Mouse (Mus musculus): ENCODE data around the gene Naf1. TPM values are rescaled to one million over a fixed set of nuclear protein-coding genes. Genes with fewer than 3 reads are reported as not detected.

The Naf1 gene
- polyA plus RNA-seq, 1 experiment from 2014 or later, result 2.0 TPM

- Histone ChIP-seq H3K4me1 (replicated peaks; ENCODE audit: control insufficient read depth, insufficient read depth, low read length) (no peaks in the 10 kb centered on the region), H3K4me3 (replicated peaks; ENCODE audit: low read length) (no peak overlapping the region), H3K27ac (ENCODE audit: low read length) (no peak overlapping the region), H3K27me3 (replicated peaks; ENCODE audit: control insufficient read depth, insufficient read depth, low read length) (no peaks in the 10 kb centered on the region), H3K36me3 (ENCODE audit: control insufficient read depth, insufficient read depth) (no peaks in the 10 kb centered on the region), H3K4me2 (ENCODE audit: low read length) (no peak overlapping the region), H3K9ac (replicated peaks; ENCODE audit: low read depth, low read length) (no peak overlapping the region), H3K9me3 (ENCODE audit: control insufficient read depth, low read length) (no peaks in the 10 kb centered on the region)
- ATAC-seq, result no peak
- WGBS, result 60% methylated on average over 2 of the region's 2 CpGs
Observed at GRCm38 (mm10) chr8:66905000-66905399, 45.0 kb downstream of the Naf1 start.

DNA sequence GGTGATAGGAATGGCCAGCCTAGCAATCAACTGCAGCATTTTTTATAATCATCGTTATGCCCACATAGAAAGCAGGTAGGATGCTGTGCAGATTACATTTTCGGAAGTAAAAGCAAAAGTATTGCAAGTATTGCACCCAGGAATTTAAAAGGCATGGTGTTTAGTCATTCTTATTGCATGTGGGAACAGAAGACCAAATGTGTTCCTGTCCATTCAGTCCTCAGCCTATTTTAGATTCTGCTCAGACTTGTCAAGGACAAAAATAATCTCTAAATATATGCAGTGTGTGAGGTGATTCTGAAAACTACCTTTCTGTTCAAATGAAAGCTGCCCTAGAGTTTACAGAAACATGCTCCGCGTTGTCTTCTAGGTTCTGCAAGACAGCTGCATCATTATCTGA is 45.5 kb downstream of the Naf1 start:
- H3K27ac ChIP-seq (ENCODE audit: low read length), result no peak overlapping the region
- no peak overlapping the region for H3K4me2 ChIP-seq (ENCODE audit: low read length)
- H3K4me1 ChIP-seq (replicated peaks; ENCODE audit: control insufficient read depth, insufficient read depth, low read length), result no peaks in the 10 kb centered on the region
- H3K36me3 ChIP-seq (ENCODE audit: control insufficient read depth, insufficient read depth), result no peaks in the 10 kb centered on the region
- no peak overlapping the region for H3K9ac ChIP-seq (replicated peaks; ENCODE audit: low read depth, low read length)
- no peaks in the 10 kb centered on the region for H3K9me3 ChIP-seq (ENCODE audit: control insufficient read depth, low read length)
- H3K27me3 ChIP-seq (replicated peaks; ENCODE audit: control insufficient read depth, insufficient read depth, low read length), result no peaks in the 10 kb centered on the region
- WGBS, result 91% methylated on average over 4 of the region's 4 CpGs
- H3K4me3 ChIP-seq (replicated peaks; ENCODE audit: low read length), result no peak overlapping the region
- ATAC-seq, result no peak

GRCm38 (mm10) chr8:66906116-66906515 is 46.1 kb downstream of the Naf1 start:
- H3K4me1 ChIP-seq (replicated peaks; ENCODE audit: control insufficient read depth, insufficient read depth, low read length), result 0 out of 2 replicates have a peak, but pooled peaks cover 2% of the 10 kb centered on the region
- no peaks in the 10 kb centered on the region for H3K9me3 ChIP-seq (ENCODE audit: control insufficient read depth, low read length)
- H3K36me3 ChIP-seq (ENCODE audit: control insufficient read depth, insufficient read depth), result no peaks in the 10 kb centered on the region
- peak; percentile 41; the same call in 1 of the 2 replicates for ATAC-seq
- no peak overlapping the region for H3K4me3 ChIP-seq (replicated peaks; ENCODE audit: low read length)
- H3K9ac ChIP-seq (replicated peaks; ENCODE audit: low read depth, low read length), result no peak overlapping the region
- H3K27ac ChIP-seq (ENCODE audit: low read length), result no peak overlapping the region
- no peak overlapping the region for H3K4me2 ChIP-seq (ENCODE audit: low read length)
- no peaks in the 10 kb centered on the region for H3K27me3 ChIP-seq (replicated peaks; ENCODE audit: control insufficient read depth, insufficient read depth, low read length)
- WGBS, result 85% methylated on average over 8 of the region's 8 CpGs

DNA sequence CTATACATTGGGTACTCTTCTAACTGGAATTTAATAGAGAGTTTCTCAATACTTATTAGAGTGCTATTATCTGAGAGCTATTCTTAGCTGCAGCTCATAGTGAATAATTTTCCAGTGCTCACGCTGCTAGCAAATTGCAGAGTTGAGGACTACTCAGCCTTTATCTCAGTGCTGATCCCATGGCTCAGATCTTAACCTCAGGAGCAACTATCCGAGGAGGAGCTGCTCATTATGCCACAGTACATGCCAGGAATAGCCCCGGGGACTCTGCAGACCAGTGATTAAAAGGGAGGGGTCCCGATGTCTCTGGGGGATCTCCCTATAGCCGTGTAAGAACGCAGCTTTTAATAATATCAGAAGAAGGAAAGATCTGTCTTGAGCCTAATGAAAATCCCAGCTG is 50.7 kb downstream of the Naf1 start:
- H3K27me3 ChIP-seq (replicated peaks; ENCODE audit: control insufficient read depth, insufficient read depth, low read length), result no peaks in the 10 kb centered on the region
- H3K9ac ChIP-seq (replicated peaks; ENCODE audit: low read depth, low read length), result no peak overlapping the region
- ATAC-seq, result peak; percentile 83
- no peak overlapping the region for H3K4me3 ChIP-seq (replicated peaks; ENCODE audit: low read length)
- no peak overlapping the region; the same call in 1 of the 2 replicates for H3K4me2 ChIP-seq (ENCODE audit: low read length)
- no peaks in the 10 kb centered on the region for H3K9me3 ChIP-seq (ENCODE audit: control insufficient read depth, low read length)
- no peaks in the 10 kb centered on the region for H3K36me3 ChIP-seq (ENCODE audit: control insufficient read depth, insufficient read depth)
- 0 out of 2 replicates have a peak, but pooled peaks cover 2% of the 10 kb centered on the region for H3K4me1 ChIP-seq (replicated peaks; ENCODE audit: control insufficient read depth, insufficient read depth, low read length)
- peak overlapping the region; percentile 45; the same call in 1 of the 2 replicates for H3K27ac ChIP-seq (ENCODE audit: low read length)
- 6% methylated on average over 6 of the region's 6 CpGs for WGBS

GRCm38 (mm10) chr8:66913616-66914536 is 53.9 kb downstream of the Naf1 start:
- Histone ChIP-seq H3K27ac (ENCODE audit: low read length) (no peak overlapping the region), H3K4me3 (replicated peaks; ENCODE audit: low read length) (no peak overlapping the region), H3K27me3 (replicated peaks; ENCODE audit: control insufficient read depth, insufficient read depth, low read length) (no peaks in the 10 kb centered on the region), H3K9me3 (ENCODE audit: control insufficient read depth, low read length) (no peaks in the 10 kb centered on the region), H3K4me1 (replicated peaks; ENCODE audit: control insufficient read depth, insufficient read depth, low read length) (0 out of 2 replicates have a peak, but pooled peaks cover 2% of the 10 kb centered on the region), H3K36me3 (ENCODE audit: control insufficient read depth, insufficient read depth) (no peaks in the 10 kb centered on the region), H3K9ac (replicated peaks; ENCODE audit: low read depth, low read length) (no peak overlapping the region), H3K4me2 (ENCODE audit: low read length) (no peak overlapping the region)
- 72% methylated on average over 14 of the region's 14 CpGs for WGBS
- ATAC-seq, result no peak

DNA sequence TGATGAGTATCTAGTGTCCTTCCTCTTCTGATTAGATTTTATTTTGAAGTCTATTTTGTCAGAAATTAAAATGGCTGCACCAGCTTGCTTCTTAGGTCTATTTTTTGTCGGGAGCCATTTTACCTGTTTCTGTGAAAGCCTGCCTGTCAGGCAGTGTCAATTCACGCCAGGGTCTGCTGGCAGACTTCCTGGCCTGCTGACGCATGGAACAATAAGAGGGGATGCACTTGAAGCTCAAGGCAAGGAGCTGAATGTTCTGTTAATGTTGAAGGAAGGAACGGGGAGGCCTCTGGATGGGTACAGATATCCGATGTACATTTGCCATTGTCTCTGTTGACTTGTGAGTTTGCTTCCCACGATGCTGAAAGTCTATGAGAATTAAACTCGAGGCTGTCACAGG is 56.0 kb downstream of the Naf1 start:
- H3K36me3 ChIP-seq (ENCODE audit: control insufficient read depth, insufficient read depth), result no peaks in the 10 kb centered on the region
- WGBS, result 50% methylated on average over 7 of the region's 7 CpGs
- no peak for ATAC-seq
- H3K9ac ChIP-seq (replicated peaks; ENCODE audit: low read depth, low read length), result no peak overlapping the region
- H3K4me1 ChIP-seq (replicated peaks; ENCODE audit: control insufficient read depth, insufficient read depth, low read length), result no peaks in the 10 kb centered on the region
- H3K4me2 ChIP-seq (ENCODE audit: low read length), result no peak overlapping the region
- no peaks in the 10 kb centered on the region for H3K9me3 ChIP-seq (ENCODE audit: control insufficient read depth, low read length)
- H3K4me3 ChIP-seq (replicated peaks; ENCODE audit: low read length), result no peak overlapping the region
- no peaks in the 10 kb centered on the region for H3K27me3 ChIP-seq (replicated peaks; ENCODE audit: control insufficient read depth, insufficient read depth, low read length)
- H3K27ac ChIP-seq (ENCODE audit: low read length), result no peak overlapping the region

DNA sequence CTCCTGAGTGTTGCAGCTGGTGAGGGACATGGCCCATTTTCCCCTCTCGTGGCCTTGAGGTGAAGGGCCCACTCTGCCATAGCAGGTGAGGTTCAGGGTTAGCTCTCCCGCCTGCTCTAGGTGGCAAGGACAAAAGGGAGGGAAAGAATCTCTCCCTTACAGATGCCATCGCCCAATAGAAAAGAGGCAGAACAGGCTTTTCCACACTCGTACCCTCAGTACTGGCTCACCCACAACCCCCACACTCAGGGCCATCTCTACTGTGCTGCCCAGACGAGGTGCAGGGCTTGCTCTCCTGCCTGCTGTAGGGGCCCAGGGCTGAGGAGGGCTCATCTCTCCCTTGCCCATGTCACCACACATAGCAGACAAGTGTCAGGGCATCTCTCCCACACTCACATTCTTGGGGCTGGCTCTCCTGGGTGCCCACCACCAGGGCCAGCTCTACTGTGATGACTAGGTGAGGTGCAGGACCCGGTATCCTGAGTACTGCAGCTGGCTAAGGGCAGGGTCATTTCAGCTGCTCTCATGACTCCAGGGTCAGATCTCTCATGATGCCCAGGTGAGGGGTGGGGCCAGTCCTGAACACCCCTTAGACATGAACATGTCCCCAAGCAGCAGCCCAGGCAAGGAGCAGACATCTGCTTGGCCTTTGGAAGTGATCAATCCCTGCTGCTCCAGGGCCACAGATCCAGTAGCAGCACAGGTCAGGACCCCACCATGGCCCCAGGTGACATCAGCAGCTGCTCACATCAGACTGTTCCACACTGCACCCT is 57.9 kb downstream of the Naf1 start:
- Histone ChIP-seq H3K4me3 (replicated peaks; ENCODE audit: low read length) (no peak overlapping the region), H3K36me3 (ENCODE audit: control insufficient read depth, insufficient read depth) (no peaks in the 10 kb centered on the region), H3K9ac (replicated peaks; ENCODE audit: low read depth, low read length) (no peak overlapping the region), H3K27ac (ENCODE audit: low read length) (no peak overlapping the region), H3K4me1 (replicated peaks; ENCODE audit: control insufficient read depth, insufficient read depth, low read length) (no peaks in the 10 kb centered on the region), H3K27me3 (replicated peaks; ENCODE audit: control insufficient read depth, insufficient read depth, low read length) (no peaks in the 10 kb centered on the region), H3K9me3 (ENCODE audit: control insufficient read depth, low read length) (no peaks in the 10 kb centered on the region), H3K4me2 (ENCODE audit: low read length) (no peak overlapping the region)
- no peak for ATAC-seq
- 74% methylated on average over 6 of the region's 6 CpGs for WGBS

DNA sequence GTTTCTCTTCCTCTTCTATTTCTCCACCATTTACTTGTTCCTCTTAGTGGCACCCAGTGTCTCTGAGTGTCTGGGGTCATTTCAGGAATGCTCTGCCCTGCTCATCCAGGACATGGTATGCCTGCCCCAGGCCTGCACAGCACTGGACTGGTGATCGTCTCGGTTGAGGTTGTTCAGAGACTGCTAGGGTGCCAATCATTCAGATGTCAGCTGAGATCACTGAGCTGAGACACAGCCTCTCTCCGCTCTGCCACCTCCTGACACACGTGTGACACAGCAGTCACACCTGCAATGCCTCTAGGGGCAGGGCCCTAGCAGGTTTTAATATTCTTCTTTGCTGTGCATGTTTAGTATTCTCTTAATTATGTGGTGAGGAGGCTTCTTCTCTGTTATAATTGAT is 58.5 kb downstream of the Naf1 start:
- no peak overlapping the region for H3K27ac ChIP-seq (ENCODE audit: low read length)
- H3K27me3 ChIP-seq (replicated peaks; ENCODE audit: control insufficient read depth, insufficient read depth, low read length), result no peaks in the 10 kb centered on the region
- H3K4me2 ChIP-seq (ENCODE audit: low read length), result no peak overlapping the region
- no peaks in the 10 kb centered on the region for H3K4me1 ChIP-seq (replicated peaks; ENCODE audit: control insufficient read depth, insufficient read depth, low read length)
- H3K36me3 ChIP-seq (ENCODE audit: control insufficient read depth, insufficient read depth), result no peaks in the 10 kb centered on the region
- 69% methylated on average over 4 of the region's 4 CpGs for WGBS
- H3K9me3 ChIP-seq (ENCODE audit: control insufficient read depth, low read length), result no peaks in the 10 kb centered on the region
- no peak overlapping the region for H3K9ac ChIP-seq (replicated peaks; ENCODE audit: low read depth, low read length)
- ATAC-seq, result no peak
- no peak overlapping the region for H3K4me3 ChIP-seq (replicated peaks; ENCODE audit: low read length)

DNA sequence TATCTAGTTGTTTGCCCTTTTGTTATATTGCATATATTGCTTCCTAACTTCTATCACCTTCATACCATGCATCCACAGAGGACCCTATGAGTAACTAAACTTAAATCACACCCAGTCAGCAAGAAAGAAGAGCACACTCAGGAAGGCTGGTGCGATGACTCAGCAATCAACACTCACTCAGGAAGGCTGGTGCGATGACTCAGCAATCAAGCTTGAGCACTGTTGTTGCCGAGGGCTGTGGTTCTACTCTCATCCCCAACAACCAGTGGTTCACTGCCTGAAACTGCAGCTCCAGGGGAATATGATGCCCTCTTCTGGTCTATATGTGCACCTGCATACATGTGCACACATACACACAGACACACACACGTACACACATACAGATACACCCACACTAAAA is 73.7 kb downstream of the Naf1 start:
- H3K27me3 ChIP-seq (replicated peaks; ENCODE audit: control insufficient read depth, insufficient read depth, low read length), result no peaks in the 10 kb centered on the region
- H3K36me3 ChIP-seq (ENCODE audit: control insufficient read depth, insufficient read depth), result no peaks in the 10 kb centered on the region
- no peak overlapping the region for H3K9ac ChIP-seq (replicated peaks; ENCODE audit: low read depth, low read length)
- no peaks in the 10 kb centered on the region for H3K9me3 ChIP-seq (ENCODE audit: control insufficient read depth, low read length)
- no peak for ATAC-seq
- H3K4me2 ChIP-seq (ENCODE audit: low read length), result no peak overlapping the region
- no peaks in the 10 kb centered on the region for H3K4me1 ChIP-seq (replicated peaks; ENCODE audit: control insufficient read depth, insufficient read depth, low read length)
- 91% methylated on average over 4 of the region's 4 CpGs for WGBS
- H3K4me3 ChIP-seq (replicated peaks; ENCODE audit: low read length), result no peak overlapping the region
- no peak overlapping the region for H3K27ac ChIP-seq (ENCODE audit: low read length)
